Mouse (Mus musculus) brain, embryonic 14.5 days (tissue): Measurements from ENCODE around the gene Ippk.

ENCODE experiments used
- CTCF ChIP-seq: fragments of 200-500 bp; IDR thresholded peaks from 2 replicates; pipeline ENCODE4 v1.5.1; 2012; ENCODE audit warnings: inconsistent platforms, mild to moderate bottlenecking, moderate library complexity, borderline replicate concordance; ENCODE audit not compliant: insufficient read depth, insufficient read length; ENCODE audit errors: extremely low read depth
- POLR2A ChIP-seq: fragments of 200-500 bp; IDR thresholded peaks from 2 replicates; pipeline ENCODE4 v1.6.1; 2012; ENCODE audit warnings: mild to moderate bottlenecking, inconsistent platforms, borderline replicate concordance; ENCODE audit not compliant: poor library complexity, insufficient read depth, insufficient read length, severe bottlenecking; ENCODE audit errors: extremely low read depth

- TF ChIP-seq POLR2A (no peak), CTCF (no peak)
Measured at GRCm38 (mm10) chr13:49393579-49393978, 27.5 kb upstream of the Ippk start.
